Mouse (Mus musculus): ENCODE results near the gene Cbfa2t3. TPM values are rescaled to one million over a fixed set of nuclear protein-coding genes. Genes with fewer than 3 reads are reported as not detected.

The Cbfa2t3 gene
- polyA plus RNA-seq, 1 experiment: 22.7 TPM

GRCm38 (mm10) chr8:122705901-122706561 lies 7.1 kb upstream of the Cbfa2t3 start:
- H3K27ac ChIP-seq (replicated peaks; ENCODE audit: low read depth, low read length): peak overlapping the region; percentile 84
- H3K4me1 ChIP-seq (ENCODE audit: control insufficient read depth, insufficient read depth, insufficient read length, low read length): peaks cover 32% of the 10 kb centered on the region
- no peak overlapping the region for H3K4me3 ChIP-seq (ENCODE audit: insufficient read depth, low read depth, low read length)

DNA sequence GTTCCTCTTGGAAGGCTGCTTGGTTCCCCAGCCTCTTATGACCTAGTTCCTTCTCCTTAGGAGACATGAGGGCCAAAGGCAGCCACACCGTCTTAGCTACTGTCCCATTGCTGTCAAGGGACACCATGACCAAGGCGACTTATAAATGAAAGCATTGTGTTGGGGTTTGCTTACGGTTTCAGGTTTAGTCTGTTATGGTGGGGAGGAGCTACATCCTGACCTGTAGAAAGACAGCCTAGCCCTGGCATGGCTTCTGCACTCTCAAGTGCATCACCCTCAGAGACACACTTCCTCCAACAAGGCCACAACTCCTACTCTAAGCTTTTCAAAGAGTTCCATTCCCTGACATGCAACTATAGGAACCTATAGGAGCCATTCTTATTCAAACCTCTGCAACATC lies 5.7 kb upstream of the Cbfa2t3 start:
- H3K4me3 ChIP-seq (ENCODE audit: insufficient read depth, low read depth, low read length): no peak overlapping the region
- peaks cover 29% of the 10 kb centered on the region for H3K4me1 ChIP-seq (ENCODE audit: control insufficient read depth, insufficient read depth, insufficient read length, low read length)
- H3K27ac ChIP-seq (replicated peaks; ENCODE audit: low read depth, low read length): no peak overlapping the region

- no peak overlapping the region for H3K4me3 ChIP-seq (ENCODE audit: insufficient read depth, low read depth, low read length)
- peaks cover 37% of the 10 kb centered on the region for H3K4me1 ChIP-seq (ENCODE audit: control insufficient read depth, insufficient read depth, insufficient read length, low read length)
- H3K27ac ChIP-seq (replicated peaks; ENCODE audit: low read depth, low read length): no peak overlapping the region
Observed at GRCm38 (mm10) chr8:122702957-122703356, 4.0 kb upstream of the Cbfa2t3 start.

DNA sequence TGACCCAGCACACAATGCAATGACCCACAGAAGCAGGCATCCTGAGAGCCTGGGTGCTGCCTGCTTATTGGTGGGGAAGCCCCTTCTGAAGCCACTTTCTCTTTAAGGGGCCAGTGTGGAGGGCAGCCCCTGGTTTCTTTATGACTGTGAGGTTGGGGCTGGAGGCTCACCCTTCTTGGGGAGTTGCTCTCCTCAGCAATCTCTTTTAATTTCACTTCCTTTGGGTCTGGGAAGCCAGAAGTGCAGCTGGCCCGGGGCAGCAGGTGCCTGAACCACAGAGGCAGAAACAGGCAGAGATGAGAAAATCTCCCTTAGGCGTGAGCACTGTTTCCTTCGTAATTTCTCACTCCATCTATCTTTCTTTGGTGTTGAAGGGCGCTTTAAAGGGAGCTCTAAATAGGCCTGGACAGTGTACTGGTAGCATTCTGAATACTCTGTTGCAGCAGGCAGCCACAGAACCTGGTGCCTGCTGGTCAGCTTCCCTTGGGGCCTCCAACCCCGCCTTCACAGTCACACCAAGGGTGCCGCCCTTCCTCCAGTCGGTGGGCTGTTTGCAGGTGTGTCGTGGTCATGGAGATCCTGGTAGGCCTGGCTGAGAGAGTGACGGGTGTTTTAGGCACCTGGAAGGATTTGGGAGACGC lies 3.5 kb upstream of the Cbfa2t3 start:
- H3K4me1 ChIP-seq (ENCODE audit: control insufficient read depth, insufficient read depth, insufficient read length, low read length): peaks cover 43% of the 10 kb centered on the region
- no peak overlapping the region for H3K4me3 ChIP-seq (ENCODE audit: insufficient read depth, low read depth, low read length)
- H3K27ac ChIP-seq (replicated peaks; ENCODE audit: low read depth, low read length): no peak overlapping the region

DNA sequence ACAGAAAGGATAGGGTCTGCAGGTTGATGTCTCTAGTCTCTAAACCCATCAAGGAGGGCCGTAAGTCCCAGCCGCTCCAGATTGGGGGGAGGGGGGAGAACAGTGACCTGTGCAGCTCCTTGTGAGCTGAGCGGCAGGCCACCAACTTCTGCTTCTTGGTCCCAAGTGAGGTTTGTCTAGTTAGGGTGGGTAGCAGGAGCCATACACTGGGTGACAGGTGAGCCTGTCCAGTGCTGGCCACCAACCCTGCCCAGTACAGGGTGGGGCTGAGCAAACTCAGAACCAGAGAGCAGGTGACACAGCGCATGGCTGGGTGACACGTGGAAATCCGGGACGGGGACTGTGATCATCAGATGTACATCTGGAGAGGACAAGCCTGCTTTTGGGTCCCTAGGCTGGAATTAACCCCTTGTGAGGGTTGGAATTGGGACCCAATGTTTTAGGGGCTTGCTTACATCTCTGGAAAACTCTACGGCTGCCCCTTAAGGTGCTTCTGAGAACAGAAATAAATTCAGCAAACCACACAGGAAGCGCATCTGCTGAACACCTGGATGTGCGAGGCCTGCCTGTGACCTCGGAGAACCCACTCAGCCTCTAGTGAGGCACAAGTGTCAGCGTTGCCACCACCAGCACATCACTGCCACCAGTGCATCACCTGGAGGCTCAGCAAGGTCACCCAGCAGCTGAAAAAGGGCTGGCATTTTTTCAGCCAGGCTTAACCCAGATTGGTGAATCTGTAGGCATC lies 2.7 kb upstream of the Cbfa2t3 start:
- H3K27ac ChIP-seq (replicated peaks; ENCODE audit: low read depth, low read length): no peak overlapping the region
- H3K4me3 ChIP-seq (ENCODE audit: insufficient read depth, low read depth, low read length): no peak overlapping the region
- H3K4me1 ChIP-seq (ENCODE audit: control insufficient read depth, insufficient read depth, insufficient read length, low read length): peaks cover 45% of the 10 kb centered on the region

GRCm38 (mm10) chr8:122700628-122701027 lies 1.7 kb upstream of the Cbfa2t3 start:
- Histone ChIP-seq H3K4me1 (ENCODE audit: control insufficient read depth, insufficient read depth, insufficient read length, low read length) (peaks cover 49% of the 10 kb centered on the region), H3K27ac (replicated peaks; ENCODE audit: low read depth, low read length) (no peak overlapping the region), H3K4me3 (ENCODE audit: insufficient read depth, low read depth, low read length) (no peak overlapping the region)

DNA sequence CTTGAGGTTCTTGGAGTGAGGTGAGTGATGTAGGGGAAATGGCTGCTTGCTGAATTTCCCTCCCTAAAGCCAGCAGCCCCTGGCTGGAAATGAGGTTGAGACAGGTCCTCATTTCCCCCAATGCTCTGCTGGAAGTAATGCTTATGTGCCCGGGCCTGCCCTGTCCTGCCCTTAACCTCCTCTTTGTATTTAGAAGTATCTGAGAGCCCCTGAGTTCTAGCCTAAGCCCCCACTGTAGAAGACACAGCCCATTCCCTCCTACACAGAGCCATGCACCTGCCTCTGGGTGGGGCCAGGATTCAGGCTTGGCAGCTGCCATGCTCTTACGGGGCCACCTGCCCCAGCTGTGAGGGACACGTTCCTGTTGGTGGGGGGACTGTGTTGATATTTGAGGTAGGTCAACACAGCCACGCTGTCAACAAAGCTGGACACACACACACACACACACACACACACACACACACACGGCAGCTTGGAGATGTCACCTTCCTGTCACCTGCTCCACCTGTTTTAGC lies 598 bp downstream of the Cbfa2t3 start:
- peak overlapping the region; percentile 41 for H3K4me3 ChIP-seq (ENCODE audit: insufficient read depth, low read depth, low read length)
- H3K27ac ChIP-seq (replicated peaks; ENCODE audit: low read depth, low read length): peak overlapping the region; percentile 25
- peaks cover 62% of the 10 kb centered on the region for H3K4me1 ChIP-seq (ENCODE audit: control insufficient read depth, insufficient read depth, insufficient read length, low read length)

GRCm38 (mm10) chr8:122697586-122697985 lies 1.3 kb downstream of the Cbfa2t3 start:
- Histone ChIP-seq H3K4me3 (ENCODE audit: insufficient read depth, low read depth, low read length) (peak overlapping the region; percentile 41; the same call in 1 of the 2 replicates), H3K27ac (replicated peaks; ENCODE audit: low read depth, low read length) (peak overlapping the region; percentile 25), H3K4me1 (ENCODE audit: control insufficient read depth, insufficient read depth, insufficient read length, low read length) (peaks cover 61% of the 10 kb centered on the region)

DNA sequence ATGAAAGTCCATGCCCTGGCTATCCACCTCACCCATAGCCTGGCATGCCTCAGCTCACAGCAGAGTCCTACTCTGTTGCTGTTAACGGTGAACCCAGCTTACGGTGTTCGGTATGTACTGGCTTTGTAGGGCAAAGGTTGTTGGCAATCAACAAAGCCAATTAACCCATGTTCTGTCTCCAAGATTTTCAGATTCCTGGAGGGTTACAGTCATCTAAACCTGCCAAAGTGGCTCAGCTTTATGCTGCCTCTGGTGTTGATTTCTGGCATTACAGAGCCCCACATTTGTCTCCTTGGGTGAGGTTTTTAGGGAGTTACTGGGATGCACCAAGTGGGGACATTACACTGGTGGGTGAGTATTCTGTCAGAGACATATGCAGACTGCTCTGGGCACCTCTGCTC lies 1.7 kb downstream of the Cbfa2t3 start:
- Histone ChIP-seq H3K27ac (replicated peaks; ENCODE audit: low read depth, low read length) (peak overlapping the region; percentile 86), H3K4me3 (ENCODE audit: insufficient read depth, low read depth, low read length) (peak overlapping the region; percentile 41)

DNA sequence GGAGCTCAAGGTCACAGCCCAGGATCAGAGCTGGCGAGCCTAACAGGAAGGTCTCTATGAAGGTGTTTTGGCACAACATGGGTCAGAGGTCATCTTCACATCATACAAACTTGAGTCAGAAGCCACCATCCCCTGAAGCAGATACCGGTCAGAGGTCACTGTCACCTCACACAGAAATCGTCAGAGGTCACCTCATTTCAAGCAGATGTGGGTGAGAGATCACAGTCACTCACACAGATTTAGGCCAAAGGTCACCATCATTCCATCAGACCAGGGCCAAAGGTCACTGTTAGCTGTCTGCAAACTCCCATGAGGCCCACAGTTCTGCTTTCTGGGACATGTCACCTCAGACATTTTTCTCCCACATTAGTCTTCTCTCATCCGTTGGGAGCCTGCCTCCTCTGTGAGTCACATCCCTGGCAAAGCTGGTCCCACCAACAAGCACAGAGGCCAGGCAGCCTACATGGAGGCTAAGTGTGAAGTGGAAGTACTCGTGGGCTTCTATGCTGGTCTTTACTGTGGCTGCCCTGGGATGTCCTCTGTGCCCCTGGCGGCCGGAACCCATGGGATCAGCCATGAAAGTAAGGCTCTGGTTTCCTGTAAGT lies 3.4 kb downstream of the Cbfa2t3 start:
- H3K4me3 ChIP-seq (ENCODE audit: insufficient read depth, low read depth, low read length): no peak overlapping the region
- H3K27ac ChIP-seq (replicated peaks; ENCODE audit: low read depth, low read length): peak overlapping the region; percentile 89
- peaks cover 66% of the 10 kb centered on the region for H3K4me1 ChIP-seq (ENCODE audit: control insufficient read depth, insufficient read depth, insufficient read length, low read length)

More for the DNA sequence above, 1.7 kb downstream of the Cbfa2t3 start:
- H3K4me1 ChIP-seq (ENCODE audit: control insufficient read depth, insufficient read depth, insufficient read length, low read length): peaks cover 60% of the 10 kb centered on the region

GRCm38 (mm10) chr8:122692152-122692551 lies 6.8 kb downstream of the Cbfa2t3 start:
- H3K4me3 ChIP-seq (ENCODE audit: insufficient read depth, low read depth, low read length): no peak overlapping the region
- H3K27ac ChIP-seq (replicated peaks; ENCODE audit: low read depth, low read length): no peak overlapping the region; the same call in 1 of the 2 replicates
- H3K4me1 ChIP-seq (ENCODE audit: control insufficient read depth, insufficient read depth, insufficient read length, low read length): peaks cover 39% of the 10 kb centered on the region

DNA sequence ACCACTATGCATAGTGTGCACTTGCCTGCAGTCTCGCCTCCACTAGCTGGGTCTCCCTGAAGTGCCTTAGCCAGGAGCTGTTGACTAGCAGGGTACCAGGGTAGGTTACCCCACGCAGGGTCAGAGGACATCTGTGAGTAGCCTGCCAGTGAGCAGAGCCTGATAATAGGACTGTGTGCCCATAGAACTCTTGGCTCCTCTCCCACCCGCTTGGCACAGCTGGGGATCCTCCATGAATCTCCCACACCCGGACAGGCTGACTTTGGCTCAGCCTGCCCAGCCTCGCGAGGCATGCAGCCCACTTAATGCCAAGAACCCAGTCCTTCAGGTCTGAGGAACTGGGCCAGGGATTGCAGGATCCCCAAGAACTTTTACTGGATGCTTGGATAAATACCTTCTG lies 7.9 kb downstream of the Cbfa2t3 start:
- Histone ChIP-seq H3K4me3 (ENCODE audit: insufficient read depth, low read depth, low read length) (no peak overlapping the region), H3K4me1 (ENCODE audit: control insufficient read depth, insufficient read depth, insufficient read length, low read length) (peaks cover 29% of the 10 kb centered on the region), H3K27ac (replicated peaks; ENCODE audit: low read depth, low read length) (peak overlapping the region; percentile 42; the same call in 1 of the 2 replicates)

- H3K4me3 ChIP-seq (ENCODE audit: insufficient read depth, low read depth, low read length): no peak overlapping the region
- H3K4me1 ChIP-seq (ENCODE audit: control insufficient read depth, insufficient read depth, insufficient read length, low read length): peaks cover 15% of the 10 kb centered on the region
- H3K27ac ChIP-seq (replicated peaks; ENCODE audit: low read depth, low read length): no peak overlapping the region
Observed at GRCm38 (mm10) chr8:122689315-122689714, 9.6 kb downstream of the Cbfa2t3 start.

GRCm38 (mm10) chr8:122686879-122687278 lies 12.0 kb downstream of the Cbfa2t3 start:
- Histone ChIP-seq H3K27ac (replicated peaks; ENCODE audit: low read depth, low read length) (no peak overlapping the region), H3K4me3 (ENCODE audit: insufficient read depth, low read depth, low read length) (no peak overlapping the region), H3K4me1 (ENCODE audit: control insufficient read depth, insufficient read depth, insufficient read length, low read length) (peaks cover 8% of the 10 kb centered on the region)

Data from brown adipose tissue, adult 24 weeks (tissue).